Mouse (Mus musculus) embryonic facial prominence, embryonic 11.5 days (tissue): ENCODE measurements around the gene Rnd2. TPM values are rescaled to one million over a fixed set of nuclear protein-coding genes. Genes with fewer than 3 reads are reported as not detected.
A peak's percentile ranks its signal among the peaks of the same experiment; 100 is the strongest.

ENCODE experiments used
- ATAC-seq: fragments of 200-750 bp; cut with Nextera tagmentation; replicated peaks from 2 replicates; pipeline ENCODE4 v1.8.0; 2017; ENCODE audit warnings: low read depth; ENCODE audit not compliant: insufficient number of reproducible peaks, low FRiP score, low TSS enrichment
- DNase-seq: peaks from one replicate; pipeline ENCODE4 v3.0.0-alpha.2; 2015; ENCODE audit warnings: low spot score
- H3K27ac ChIP-seq: fragments of 300-500 bp; sonication (generic); replicated peaks from 2 replicates; pipeline ENCODE4 v1.5.1; 2014; ENCODE audit warnings: mild to moderate bottlenecking, low read depth, low read length, control low read depth
- H3K27me3 ChIP-seq: fragments of 300-500 bp; sonication (generic); 2 replicates; pipeline ENCODE4 v1.6.1; 2014; ENCODE audit warnings: mild to moderate bottlenecking, low read length, moderate library complexity, mixed read lengths; ENCODE audit not compliant: control insufficient read depth, insufficient read depth
- H3K36me3 ChIP-seq: fragments of 300-500 bp; sonication (generic); replicated peaks from 2 replicates; pipeline ENCODE4 v1.6.1; 2014; ENCODE audit warnings: low read depth, mild to moderate bottlenecking, low read length, moderate library complexity, mixed read lengths; ENCODE audit not compliant: control insufficient read depth, insufficient read depth
- H3K4me1 ChIP-seq: fragments of 300-500 bp; sonication (generic); 2 replicates; pipeline ENCODE4 v1.6.1; 2014; ENCODE audit warnings: low read length, mixed read lengths; ENCODE audit not compliant: control insufficient read depth, insufficient read depth
- H3K4me2 ChIP-seq: fragments of 300-500 bp; sonication (generic); 2 replicates; pipeline ENCODE4 v1.6.1; 2014; ENCODE audit warnings: low read depth, mild to moderate bottlenecking, control low read depth, low read length, moderate library complexity
- H3K4me3 ChIP-seq: fragments of 300-500 bp; sonication (generic); 2 replicates; pipeline ENCODE4 v1.5.1; 2014; ENCODE audit warnings: low read depth, low read length, control low read depth
- H3K9ac ChIP-seq: fragments of 300-500 bp; sonication (generic); replicated peaks from 2 replicates; pipeline ENCODE4 v1.6.1; 2014; ENCODE audit warnings: mild to moderate bottlenecking, control low read depth, low read length
- H3K9me3 ChIP-seq: fragments of 300-500 bp; sonication (generic); replicated peaks from 2 replicates; pipeline ENCODE4 v1.6.1; 2016; ENCODE audit warnings: mild to moderate bottlenecking, low read length, inconsistent platforms, mixed read lengths; ENCODE audit not compliant: control insufficient read depth
- WGBS: fragments of 180-500 bp; shearing (Covaris S2); extraction: QIAGEN DNeasy Blood & Tissue Kit; methylation state at CpG from one replicate; pipeline ENCODE4 v1.1.7; 2014; 5-methylcytosine and 5-hydroxymethylcytosine counted together
- polyA plus RNA-seq: library from polyadenylated mRNA; unstranded; fragments of >200 nt; fragmentation: Nextera tagmentation; extraction: Ambion mirVana; gene quantifications from 2 replicates; pipeline ENCODE4 v1.2.1, GENCODE M21; 2014

Rnd2 gene
- 9.4 and 10.2 TPM in 2 replicates for polyA plus RNA-seq

DNA sequence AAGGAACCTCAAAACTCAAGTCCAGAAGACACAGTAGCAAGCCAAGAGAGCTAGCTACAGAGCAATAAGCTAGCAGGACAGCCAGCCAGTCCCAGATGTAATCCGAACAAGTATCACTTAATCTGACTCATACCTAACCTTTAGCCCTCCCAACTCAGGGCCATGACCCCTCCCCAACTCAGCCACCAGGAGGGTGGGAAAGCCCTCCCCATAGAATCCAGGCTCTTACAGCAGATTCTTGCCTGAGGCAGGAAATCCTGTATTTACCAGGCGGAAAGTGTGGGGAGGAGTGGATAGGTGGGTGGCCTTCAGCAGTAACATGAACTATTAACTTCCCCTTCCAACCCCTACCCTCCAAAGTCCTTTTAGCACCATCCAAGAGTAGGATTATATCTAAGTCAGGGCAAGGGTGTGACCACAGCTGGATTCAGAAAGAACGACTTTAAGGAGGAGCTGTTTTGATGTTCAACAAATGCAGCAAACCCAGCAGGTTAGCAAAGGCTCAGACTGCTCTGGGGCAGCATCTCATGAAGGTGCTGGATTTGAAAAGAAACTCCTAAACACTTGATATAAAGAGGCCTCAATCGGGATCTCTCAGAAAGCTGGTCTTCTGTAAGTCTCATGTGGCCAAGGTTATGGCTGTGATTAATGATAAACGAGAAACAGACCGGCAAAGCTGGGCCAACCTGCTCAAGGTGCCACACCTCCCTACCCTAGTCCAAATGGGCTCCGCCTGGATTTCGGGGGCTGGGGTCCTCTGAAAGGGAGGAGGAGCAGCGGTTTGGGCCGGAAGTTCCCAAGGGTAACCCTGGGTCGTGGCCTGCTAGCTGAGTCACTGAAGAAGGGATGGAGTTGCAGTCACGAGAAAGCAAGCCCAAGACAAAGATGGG is at the start of gene Rnd2:
TSS of gene Rnd2 (plus strand) at position 789 of the 890 bp plus-strand sequence.
- WGBS: 7% methylated on average over 12 of the region's 12 CpGs
- Histone ChIP-seq H3K36me3 (no peaks in the 10 kb centered on the region), H3K4me1 (peaks cover 13% of the 10 kb centered on the region; the same call in 1 of the 2 replicates), H3K27me3 (no peaks in the 10 kb centered on the region), H3K27ac (0 out of 2 replicates have a peak within 1 kb of the TSS, but pooled peaks have one; percentile 52), H3K4me3 (peak within 1 kb of the TSS; percentile 73), H3K9ac (peak within 1 kb of the TSS; percentile 65), H3K4me2 (peak within 1 kb of the TSS; percentile 98), H3K9me3 (no peaks in the 10 kb centered on the region)
- DNase-seq (peak; percentile 40), ATAC-seq (no peak)

DNA sequence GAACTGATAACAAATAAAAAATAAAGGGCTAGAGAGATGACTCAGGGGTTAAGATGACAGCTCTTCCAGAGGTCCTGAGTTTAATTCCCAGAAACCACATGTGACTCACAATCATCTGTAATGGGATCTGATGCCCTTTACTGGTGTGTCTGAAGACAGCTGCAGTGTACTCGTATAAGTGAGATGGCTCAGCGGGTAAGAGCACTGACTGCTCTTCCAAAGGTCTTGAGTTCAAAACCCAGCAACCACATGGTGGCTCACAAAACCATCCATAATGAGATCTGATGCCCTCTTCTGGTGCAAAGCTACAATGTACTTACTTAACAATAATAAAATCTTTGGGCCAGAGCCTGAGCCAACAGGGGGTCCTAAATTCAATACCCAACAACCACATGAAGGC is 49.5 kb upstream of the Rnd2 start:
- 75% methylated on average over 2 of the region's 2 CpGs for WGBS
- H3K27me3 ChIP-seq: no peaks in the 10 kb centered on the region
- no peaks in the 10 kb centered on the region for H3K9me3 ChIP-seq
- DNase-seq: no peak
- H3K27ac ChIP-seq: no peak overlapping the region
- H3K4me1 ChIP-seq: peaks cover 3% of the 10 kb centered on the region; the same call in 1 of the 2 replicates
- H3K36me3 ChIP-seq: no peaks in the 10 kb centered on the region
- no peak for ATAC-seq
- H3K9ac ChIP-seq: no peak overlapping the region
- H3K4me3 ChIP-seq: no peak overlapping the region
- H3K4me2 ChIP-seq: no peak overlapping the region

DNA sequence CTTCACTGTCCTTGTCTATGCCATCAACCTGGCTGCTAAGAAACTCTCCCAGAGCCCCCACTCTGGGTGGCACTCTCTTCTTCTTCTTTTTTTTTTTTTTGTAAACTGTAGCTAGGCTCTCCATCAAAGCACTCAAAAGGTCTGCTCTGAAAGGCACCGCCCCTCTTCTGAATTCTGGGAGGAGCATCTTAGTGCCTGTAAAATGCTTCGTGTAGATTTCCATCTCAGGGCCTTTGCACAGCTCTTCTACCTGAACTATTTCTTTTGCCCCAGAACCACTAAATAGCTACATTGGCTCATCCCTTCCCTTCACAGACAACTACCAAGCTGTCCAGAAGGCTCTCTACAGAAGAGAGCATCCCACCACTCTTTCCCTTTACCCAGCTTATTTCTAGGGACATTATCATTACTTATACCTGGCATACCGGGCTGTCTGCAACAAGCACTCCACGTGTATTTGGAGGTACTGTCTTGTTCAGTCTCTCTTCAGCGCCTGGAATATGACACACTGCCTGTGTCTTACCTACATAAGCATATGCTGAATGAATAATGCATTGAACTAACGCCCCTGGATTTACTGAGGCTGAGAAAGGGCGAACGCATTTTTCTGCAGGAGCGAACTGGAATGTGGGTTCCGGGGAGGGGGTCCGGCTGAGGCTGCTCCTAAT is 48.2 kb upstream of the Rnd2 start:
- Histone ChIP-seq H3K27ac (peak overlapping the region; percentile 59; the same call in 1 of the 2 replicates), H3K36me3 (no peaks in the 10 kb centered on the region), H3K4me1 (peaks cover 3% of the 10 kb centered on the region; the same call in 1 of the 2 replicates), H3K9ac (peak overlapping the region; percentile 90), H3K27me3 (no peaks in the 10 kb centered on the region), H3K4me2 (peak overlapping the region; percentile 81), H3K9me3 (no peaks in the 10 kb centered on the region), H3K4me3 (peak overlapping the region; percentile 87)
- DNase-seq (peak; percentile 29), ATAC-seq (no peak; the same call in 1 of the 2 replicates)
- 3% methylated on average over 11 of the region's 11 CpGs for WGBS

DNA sequence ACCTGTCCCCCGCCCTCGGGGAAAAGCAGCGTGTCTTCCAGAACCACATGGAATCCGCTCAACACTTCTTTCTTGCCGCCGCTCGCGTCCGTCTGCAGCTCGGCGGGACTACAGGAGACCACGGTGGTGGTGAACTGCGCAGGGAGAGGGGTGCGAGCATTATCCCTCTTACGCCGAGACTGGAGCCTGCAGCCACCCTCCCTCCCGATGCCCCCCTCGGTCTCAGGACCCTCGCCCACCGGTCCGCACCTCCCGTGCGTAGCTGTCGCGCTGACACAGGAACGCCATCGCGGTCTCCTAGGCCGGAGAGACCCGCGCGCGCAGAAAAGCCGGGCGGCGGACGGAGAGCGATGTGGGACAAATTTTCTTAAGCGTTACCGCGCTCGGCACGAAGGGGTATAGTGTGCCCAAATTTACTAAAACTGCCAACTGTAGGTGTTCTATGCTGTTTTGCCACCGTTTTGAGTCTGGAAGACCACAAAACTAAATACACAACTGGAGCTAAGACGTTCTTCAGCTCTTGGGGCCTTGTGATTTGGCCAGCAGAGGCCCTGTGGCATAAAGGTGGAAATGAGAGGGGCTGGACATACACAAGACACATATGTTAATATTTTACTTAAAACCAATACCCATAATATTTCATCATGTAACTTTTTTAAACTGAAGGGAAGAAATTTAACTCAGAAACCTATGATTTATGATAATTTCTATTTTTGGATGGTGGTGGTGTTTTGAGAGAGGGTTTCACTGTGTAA is 47.5 kb upstream of the Rnd2 start, which contains the start of gene Aarsd1:
TSS of gene Aarsd1 (minus strand) at position 515 of the 755 bp plus-strand sequence.
- H3K4me2 ChIP-seq: peak within 1 kb of the TSS; percentile 81
- peak within 1 kb of the TSS; percentile 59; the same call in 1 of the 2 replicates for H3K27ac ChIP-seq
- ATAC-seq (peak; percentile 82), DNase-seq (peak; percentile 93)
- no peaks in the 10 kb centered on the region for H3K9me3 ChIP-seq
- H3K4me3 ChIP-seq: peak within 1 kb of the TSS; percentile 87
- peaks cover 3% of the 10 kb centered on the region; the same call in 1 of the 2 replicates for H3K4me1 ChIP-seq
- WGBS: under 1% methylated on average over 45 of the region's 45 CpGs
- no peaks in the 10 kb centered on the region for H3K36me3 ChIP-seq
- no peaks in the 10 kb centered on the region for H3K27me3 ChIP-seq
- H3K9ac ChIP-seq: peak within 1 kb of the TSS; percentile 90

DNA sequence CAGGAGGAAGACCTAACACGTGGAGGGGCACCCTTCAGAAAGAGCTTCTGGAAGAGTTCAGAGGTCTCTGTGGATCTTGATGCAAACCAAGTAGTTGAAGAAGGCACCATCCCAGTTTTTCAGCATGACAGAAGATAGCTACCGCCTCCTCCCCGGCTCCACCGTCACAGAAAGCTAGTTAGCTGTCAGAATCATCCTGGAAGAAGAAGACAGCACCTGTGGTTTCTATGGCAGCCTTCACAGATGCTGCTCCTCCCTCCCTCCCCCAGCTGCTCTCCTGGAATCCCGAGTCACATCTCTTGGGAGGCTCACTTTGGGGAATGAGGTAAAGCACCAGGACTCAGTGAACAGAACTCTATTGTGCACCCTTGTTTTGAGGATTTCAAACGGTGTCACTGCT is 45.8 kb upstream of the Rnd2 start:
- no peak for DNase-seq
- no peak for ATAC-seq
- H3K9me3 ChIP-seq: no peaks in the 10 kb centered on the region
- H3K4me3 ChIP-seq: no peak overlapping the region
- no peak overlapping the region for H3K27ac ChIP-seq
- no peaks in the 10 kb centered on the region for H3K27me3 ChIP-seq
- 48% methylated on average over 6 of the region's 6 CpGs for whole genome bisulfite sequencing
- H3K4me1 ChIP-seq: peaks cover 3% of the 10 kb centered on the region; the same call in 1 of the 2 replicates
- H3K36me3 ChIP-seq: no peaks in the 10 kb centered on the region
- H3K9ac ChIP-seq: no peak overlapping the region
- no peak overlapping the region for H3K4me2 ChIP-seq

DNA sequence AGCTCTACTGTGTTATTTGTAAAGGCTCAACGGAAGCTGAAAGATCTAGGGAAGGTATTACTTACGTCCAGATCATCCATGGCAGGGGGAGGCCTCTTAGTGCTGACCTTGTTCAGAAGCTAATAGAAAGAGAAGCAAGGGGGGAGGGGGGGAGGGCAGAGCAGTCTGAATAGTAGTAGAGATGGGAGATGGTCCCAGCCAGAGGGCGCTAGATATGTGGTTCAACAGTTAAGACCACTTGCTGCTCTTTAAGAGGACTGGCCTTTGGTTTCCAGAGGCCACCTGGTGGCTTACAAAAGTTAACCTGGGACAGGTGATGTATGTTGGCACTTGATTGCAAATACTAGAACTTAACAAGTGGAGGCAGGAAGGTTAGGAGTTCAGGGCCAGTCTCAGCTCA is 45.2 kb upstream of the Rnd2 start:
- H3K4me1 ChIP-seq: peaks cover 3% of the 10 kb centered on the region; the same call in 1 of the 2 replicates
- H3K36me3 ChIP-seq: no peaks in the 10 kb centered on the region
- H3K9ac ChIP-seq: no peak overlapping the region
- no peaks in the 10 kb centered on the region for H3K27me3 ChIP-seq
- no peak overlapping the region for H3K27ac ChIP-seq
- H3K9me3 ChIP-seq: no peaks in the 10 kb centered on the region
- no peak for ATAC-seq
- H3K4me2 ChIP-seq: no peak overlapping the region
- no peak overlapping the region for H3K4me3 ChIP-seq
- DNase-seq: peak; percentile 20
- WGBS: 23% methylated on average over 3 of the region's 3 CpGs

DNA sequence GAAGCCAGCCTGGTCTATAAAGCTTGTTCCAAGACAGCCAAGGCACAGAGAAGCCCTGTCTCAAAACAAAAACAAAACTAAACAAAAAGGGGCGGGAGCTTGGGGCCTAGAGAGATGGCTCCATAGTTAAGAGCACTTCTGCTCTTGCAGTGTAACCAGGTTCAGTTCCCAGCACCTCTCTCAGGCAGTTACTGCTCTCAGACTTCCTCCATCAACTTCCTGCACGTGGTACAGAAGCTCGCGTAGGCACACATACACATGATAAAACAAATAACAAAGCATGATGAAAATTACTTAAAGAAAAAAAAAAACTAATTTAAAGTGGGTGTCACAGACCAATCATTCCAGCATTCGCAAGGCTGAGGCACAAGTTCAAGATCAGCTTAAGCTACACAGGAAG is 44.7 kb upstream of the Rnd2 start:
- Histone ChIP-seq H3K4me1 (peaks cover 3% of the 10 kb centered on the region; the same call in 1 of the 2 replicates), H3K9me3 (no peaks in the 10 kb centered on the region), H3K27ac (no peak overlapping the region), H3K9ac (no peak overlapping the region), H3K36me3 (no peaks in the 10 kb centered on the region), H3K4me3 (no peak overlapping the region), H3K27me3 (no peaks in the 10 kb centered on the region), H3K4me2 (no peak overlapping the region)
- DNase-seq (no peak), ATAC-seq (no peak)
- WGBS: 86% methylated on average over 5 of the region's 5 CpGs
